Mouse (Mus musculus) stomach, postnatal 0 days (tissue): ENCODE data around the gene Tmem210. TPM values are rescaled to one million over a fixed set of nuclear protein-coding genes. Genes with fewer than 3 reads are reported as not detected.

ENCODE experiments used
- ATAC-seq: fragments of 200-750 bp; cut with Nextera tagmentation; 2 replicates; pipeline ENCODE4 v1.8.0; 2017; ENCODE audit not compliant: low FRiP score, low TSS enrichment
- DNase-seq: peaks from one replicate; pipeline ENCODE4 v3.0.0-alpha.2; 2016; ENCODE audit warnings: low spot score
- H3K27ac ChIP-seq: fragments of 300-500 bp; sonication (generic); replicated peaks from 2 replicates; pipeline ENCODE4 v1.5.1; 2014; ENCODE audit warnings: mild to moderate bottlenecking, control low read depth
- H3K27me3 ChIP-seq: fragments of 300-500 bp; sonication (generic); 2 replicates; pipeline ENCODE4 v1.6.1; 2014; ENCODE audit warnings: low read length; ENCODE audit not compliant: control insufficient read depth, insufficient read depth
- H3K36me3 ChIP-seq: fragments of 300-500 bp; sonication (generic); 2 replicates; pipeline ENCODE4 v1.6.1; 2014; ENCODE audit warnings: low read length, mixed read lengths; ENCODE audit not compliant: control insufficient read depth, insufficient read depth
- H3K4me1 ChIP-seq: fragments of 300-500 bp; sonication (generic); replicated peaks from 2 replicates; pipeline ENCODE4 v1.6.1; 2014; ENCODE audit warnings: antibody characterized with exemption; ENCODE audit not compliant: control insufficient read depth, insufficient read depth
- H3K4me2 ChIP-seq: fragments of 300-500 bp; sonication (generic); replicated peaks from 2 replicates; pipeline ENCODE4 v1.6.1; 2014; ENCODE audit warnings: low read depth, mild to moderate bottlenecking, control low read depth, moderate library complexity
- H3K4me3 ChIP-seq: fragments of 300-500 bp; sonication (generic); 2 replicates; pipeline ENCODE4 v1.5.1; 2014; ENCODE audit warnings: low read depth, low read length, control low read depth
- H3K9ac ChIP-seq: fragments of 300-500 bp; sonication (generic); 2 replicates; pipeline ENCODE4 v1.6.1; 2014; ENCODE audit warnings: mild to moderate bottlenecking, low read length, control low read depth, mixed read lengths
- H3K9me3 ChIP-seq: fragments of 300-500 bp; sonication (generic); 2 replicates; pipeline ENCODE4 v1.6.1; 2016; ENCODE audit warnings: low read length; ENCODE audit not compliant: control insufficient read depth
- CTCF ChIP-seq: IDR thresholded peaks from 2 replicates; pipeline ENCODE4 v1.5.1; 2016; ENCODE audit warnings: antibody characterized with exemption, low read depth, mild to moderate bottlenecking, moderate library complexity
- EP300 ChIP-seq: optimal IDR thresholded peaks from 2 replicates; pipeline ENCODE3; 2016; ENCODE audit warnings: antibody characterized with exemption
- WGBS: fragments of 180-500 bp; shearing (Covaris S2); extraction: QIAGEN DNeasy Blood & Tissue Kit; methylation state at CpG from one replicate; pipeline ENCODE4 v1.1.7; 2014; 5-methylcytosine and 5-hydroxymethylcytosine counted together
- polyA plus RNA-seq: library from polyadenylated mRNA; unstranded; fragments of >200 nt; fragmentation: Nextera tagmentation; extraction: Ambion mirVana; gene quantifications from 2 replicates; pipeline ENCODE4 v1.2.1, GENCODE M21; 2015

Gene Tmem210
- polyA plus RNA-seq, 1 experiment from 2014 or later, result not detected

DNA sequence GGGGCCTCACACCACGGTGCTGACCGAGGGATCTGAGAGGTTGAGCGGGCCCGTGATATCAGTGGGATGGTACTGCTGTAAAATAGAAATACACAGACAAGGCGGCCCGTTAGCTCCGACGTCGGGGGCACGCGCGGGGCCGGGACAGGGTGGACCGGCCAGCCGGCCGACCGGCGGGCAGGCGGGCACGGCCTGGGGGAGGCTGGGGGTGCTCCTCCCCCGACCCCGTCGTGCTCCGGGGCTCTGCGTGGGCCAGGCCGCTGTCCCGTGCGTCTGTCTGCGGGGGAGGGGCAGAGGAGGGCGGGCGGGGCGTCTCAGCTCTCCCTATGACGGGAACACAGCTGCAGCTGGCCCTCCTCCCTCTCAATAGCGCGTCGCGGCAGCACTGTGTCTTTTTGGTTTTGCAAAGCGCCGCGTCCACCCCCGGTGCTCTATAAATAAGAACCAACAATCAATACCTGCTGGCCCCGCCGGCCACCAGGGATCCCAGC is 4.2 kb downstream of the Tmem210 start:
- no peaks in the 10 kb centered on the region for H3K36me3 ChIP-seq
- peaks cover 8% of the 10 kb centered on the region; the same call in 1 of the 2 replicates for H3K4me1 ChIP-seq
- TF ChIP-seq CTCF (no peak), EP300 (no peak)
- no peaks in the 10 kb centered on the region for H3K9me3 ChIP-seq
- WGBS, result 4% methylated on average over 41 of the region's 43 CpGs
- no peak; the same call in 1 of the 2 replicates for ATAC-seq
- H3K27me3 ChIP-seq, result peaks cover 8% of the 10 kb centered on the region; the same call in 1 of the 2 replicates
- no peak overlapping the region for H3K27ac ChIP-seq
- peak overlapping the region; percentile 70 for H3K4me2 ChIP-seq
- H3K9ac ChIP-seq, result peak overlapping the region; percentile 23
- H3K4me3 ChIP-seq, result peak overlapping the region; percentile 38
- DNase-seq, result peak; percentile 66

GRCm38 (mm10) chr2:25292856-25293255 is 4.9 kb downstream of the Tmem210 start:
- H3K4me1 ChIP-seq, result peaks cover 8% of the 10 kb centered on the region; the same call in 1 of the 2 replicates
- H3K9ac ChIP-seq, result peak overlapping the region; percentile 23; the same call in 1 of the 2 replicates
- H3K4me2 ChIP-seq, result peak overlapping the region; percentile 70

GRCm38 (mm10) chr2:25293706-25294105 is 5.8 kb downstream of the Tmem210 start:
- WGBS, result 69% methylated on average over 9 of the region's 9 CpGs
- Histone ChIP-seq H3K9me3 (no peaks in the 10 kb centered on the region), H3K36me3 (no peaks in the 10 kb centered on the region), H3K27me3 (peaks cover 8% of the 10 kb centered on the region; the same call in 1 of the 2 replicates), H3K27ac (no peak overlapping the region), H3K4me2 (no peak overlapping the region), H3K9ac (no peak overlapping the region), H3K4me1 (peaks cover 2% of the 10 kb centered on the region; the same call in 1 of the 2 replicates), H3K4me3 (no peak overlapping the region)
- ATAC-seq (no peak), DNase-seq (no peak)
- no peak for TF ChIP-seq EP300
- TF ChIP-seq CTCF, result no peak

More at GRCm38 (mm10) chr2:25292856-25293255, 4.9 kb downstream of the Tmem210 start:
- DNase-seq, result peak; percentile 84
- ATAC-seq, result no peak; the same call in 1 of the 2 replicates
- no peak overlapping the region for H3K27ac ChIP-seq
- TF ChIP-seq EP300 (no peak), CTCF (peak; percentile 93)
- 0% methylated on average over 1 of the region's 1 CpGs for WGBS
- H3K4me3 ChIP-seq, result peak overlapping the region; percentile 38; the same call in 1 of the 2 replicates
- peaks cover 8% of the 10 kb centered on the region; the same call in 1 of the 2 replicates for H3K27me3 ChIP-seq
- H3K9me3 ChIP-seq, result no peaks in the 10 kb centered on the region
- no peaks in the 10 kb centered on the region for H3K36me3 ChIP-seq

DNA sequence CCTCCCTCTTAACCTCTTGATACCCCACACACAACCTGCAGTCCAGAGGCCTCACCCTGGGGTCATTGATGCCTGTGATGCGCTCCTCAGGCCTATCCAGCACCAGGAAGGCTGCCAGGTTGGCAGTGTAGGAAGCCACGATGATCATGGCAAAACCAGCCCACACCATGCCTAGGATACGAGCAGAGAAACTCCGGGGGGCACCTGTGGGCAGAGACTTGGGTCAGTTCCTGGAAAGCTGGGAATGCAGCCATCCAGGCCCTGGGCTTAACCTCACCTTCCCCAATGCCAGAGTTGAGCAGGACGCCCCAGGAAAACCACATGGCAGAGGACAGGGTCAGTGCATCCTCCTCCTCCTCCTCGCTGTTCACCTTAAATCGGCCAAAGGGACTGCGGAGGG is 9.1 kb downstream of the Tmem210 start:
- H3K4me1 ChIP-seq, result no peaks in the 10 kb centered on the region
- no peaks in the 10 kb centered on the region for H3K27me3 ChIP-seq
- H3K4me3 ChIP-seq, result no peak overlapping the region
- H3K27ac ChIP-seq, result no peak overlapping the region
- no peak overlapping the region for H3K4me2 ChIP-seq
- H3K9ac ChIP-seq, result no peak overlapping the region
- no peaks in the 10 kb centered on the region for H3K36me3 ChIP-seq
- no peak for DNase-seq
- WGBS, result 75% methylated on average over 8 of the region's 8 CpGs
- no peak for ATAC-seq
- H3K9me3 ChIP-seq, result no peaks in the 10 kb centered on the region
- TF ChIP-seq CTCF (no peak), EP300 (no peak)

DNA sequence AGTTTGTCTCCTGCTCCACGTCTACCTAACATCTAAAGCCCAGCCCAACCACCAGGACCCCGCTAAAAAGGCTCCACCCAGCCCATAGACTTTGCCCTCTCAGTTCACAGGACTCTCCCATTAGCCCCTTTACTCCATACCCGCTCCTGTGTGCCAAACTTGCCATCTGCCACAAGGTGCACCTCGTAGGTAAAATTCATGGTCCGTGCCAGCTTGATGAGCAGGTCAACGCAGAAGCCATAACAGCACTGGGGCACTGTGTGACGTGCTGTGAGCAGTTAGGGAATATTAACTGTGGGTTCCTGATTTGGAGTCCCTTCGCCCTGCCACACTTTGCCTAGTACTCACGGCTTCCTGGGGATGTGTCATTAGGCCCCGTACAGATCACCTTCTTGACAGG is 10.1 kb downstream of the Tmem210 start:
- Histone ChIP-seq H3K36me3 (no peaks in the 10 kb centered on the region), H3K4me1 (no peaks in the 10 kb centered on the region), H3K27ac (no peak overlapping the region), H3K4me2 (no peak overlapping the region), H3K9me3 (no peaks in the 10 kb centered on the region), H3K4me3 (no peak overlapping the region), H3K27me3 (no peaks in the 10 kb centered on the region), H3K9ac (no peak overlapping the region)
- ATAC-seq (no peak), DNase-seq (no peak)
- TF ChIP-seq CTCF (no peak), EP300 (no peak)
- 73% methylated on average over 10 of the region's 10 CpGs for WGBS

GRCm38 (mm10) chr2:25303452-25303851 is 15.5 kb downstream of the Tmem210 start:
- no peak for DNase-seq
- no peak overlapping the region for H3K4me3 ChIP-seq
- H3K4me1 ChIP-seq, result 0 out of 2 replicates have a peak, but pooled peaks cover 2% of the 10 kb centered on the region
- H3K36me3 ChIP-seq, result no peaks in the 10 kb centered on the region
- no peak overlapping the region for H3K27ac ChIP-seq
- no peak overlapping the region for H3K4me2 ChIP-seq
- no peak overlapping the region for H3K9ac ChIP-seq
- TF ChIP-seq EP300 (no peak), CTCF (no peak)
- WGBS, result 66% methylated on average over 3 of the region's 3 CpGs
- ATAC-seq, result no peak
- H3K27me3 ChIP-seq, result no peaks in the 10 kb centered on the region
- H3K9me3 ChIP-seq, result no peaks in the 10 kb centered on the region
